Mouse (Mus musculus): ENCODE data around the gene Olfr78. TPM values are rescaled to one million over a fixed set of nuclear protein-coding genes. Genes with fewer than 3 reads are reported as not detected.

Olfr78 gene
- not detected in 2 replicates for polyA plus RNA-seq (2014; fragmentation: Nextera tagmentation; extraction: Ambion mirVana)

- 70% methylated on average over 4 of the region's 4 CpGs for WGBS
- DNase-seq (no peak), ATAC-seq (ENCODE audit: low FRiP score, low TSS enrichment) (no peak)
- Histone ChIP-seq H3K36me3 (ENCODE audit: control insufficient read depth, insufficient read depth, low read length) (no peaks in the 10 kb centered on the region), H3K9ac (replicated peaks; ENCODE audit: low read length) (no peak within 1 kb of the TSS), H3K4me1 (ENCODE audit: control insufficient read depth, insufficient read depth, low read length) (no peaks in the 10 kb centered on the region), H3K9me3 (ENCODE audit: control insufficient read depth, low read length) (no peaks in the 10 kb centered on the region), H3K27me3 (ENCODE audit: control insufficient read depth, insufficient read depth, low read length) (no peaks in the 10 kb centered on the region), H3K27ac (replicated peaks; ENCODE audit: low read depth, low read length) (no peak within 1 kb of the TSS), H3K4me2 (ENCODE audit: low read length) (no peak within 1 kb of the TSS), H3K4me3 (replicated peaks; ENCODE audit: low read depth, low read length) (no peak within 1 kb of the TSS)
Measured at GRCm38 (mm10) chr7:102759266-102759665, at the start of gene Olfr78, which contains the start of gene Olfr560. Gene Olfr78 (minus strand): TSS chr7:102759471. Gene Olfr560 (minus strand): TSS chr7:102759366.

- no peaks in the 10 kb centered on the region for H3K36me3 ChIP-seq (ENCODE audit: control insufficient read depth, insufficient read depth, low read length)
- no peak within 1 kb of the TSS for H3K4me2 ChIP-seq (ENCODE audit: low read length)
- no peak within 1 kb of the TSS for H3K9ac ChIP-seq (replicated peaks; ENCODE audit: low read length)
- no peak within 1 kb of the TSS for H3K4me3 ChIP-seq (replicated peaks; ENCODE audit: low read depth, low read length)
- no peaks in the 10 kb centered on the region for H3K9me3 ChIP-seq (ENCODE audit: control insufficient read depth, low read length)
- ATAC-seq (ENCODE audit: low FRiP score, low TSS enrichment) (no peak), DNase-seq (no peak)
- no peaks in the 10 kb centered on the region for H3K27me3 ChIP-seq (ENCODE audit: control insufficient read depth, insufficient read depth, low read length)
- H3K27ac ChIP-seq (replicated peaks; ENCODE audit: low read depth, low read length) = no peak within 1 kb of the TSS
- H3K4me1 ChIP-seq (ENCODE audit: control insufficient read depth, insufficient read depth, low read length) = no peaks in the 10 kb centered on the region
Measured at GRCm38 (mm10) chr7:102803180-102803579, 43.9 kb upstream of the Olfr78 start, which contains the start of gene Olfr564. Gene Olfr564 (plus strand): TSS chr7:102803480.

- no peak within 1 kb of the TSS for H3K4me3 ChIP-seq (replicated peaks; ENCODE audit: low read depth, low read length)
- H3K4me2 ChIP-seq (ENCODE audit: low read length) = no peak within 1 kb of the TSS
- no peaks in the 10 kb centered on the region for H3K4me1 ChIP-seq (ENCODE audit: control insufficient read depth, insufficient read depth, low read length)
- no peak within 1 kb of the TSS for H3K9ac ChIP-seq (replicated peaks; ENCODE audit: low read length)
- no peaks in the 10 kb centered on the region for H3K27me3 ChIP-seq (ENCODE audit: control insufficient read depth, insufficient read depth, low read length)
- no peak within 1 kb of the TSS for H3K27ac ChIP-seq (replicated peaks; ENCODE audit: low read depth, low read length)
- DNase-seq (no peak), ATAC-seq (ENCODE audit: low FRiP score, low TSS enrichment) (no peak)
- H3K9me3 ChIP-seq (ENCODE audit: control insufficient read depth, low read length) = no peaks in the 10 kb centered on the region
- WGBS = 86% methylated on average over 2 of the region's 2 CpGs
- H3K36me3 ChIP-seq (ENCODE audit: control insufficient read depth, insufficient read depth, low read length) = no peaks in the 10 kb centered on the region
Measured at GRCm38 (mm10) chr7:102770921-102771320, 11.7 kb upstream of the Olfr78 start, which contains the start of gene Olfr561. Gene Olfr561 (plus strand): TSS chr7:102771221.

GRCm38 (mm10) chr7:102752086-102752485 lies 7.2 kb downstream of the Olfr78 start:
- WGBS = 13% methylated on average over 1 of the region's 1 CpGs
- Histone ChIP-seq H3K4me3 (replicated peaks; ENCODE audit: low read depth, low read length) (no peak overlapping the region), H3K4me2 (ENCODE audit: low read length) (no peak overlapping the region), H3K9ac (replicated peaks; ENCODE audit: low read length) (no peak overlapping the region), H3K27me3 (ENCODE audit: control insufficient read depth, insufficient read depth, low read length) (no peaks in the 10 kb centered on the region), H3K36me3 (ENCODE audit: control insufficient read depth, insufficient read depth, low read length) (no peaks in the 10 kb centered on the region), H3K27ac (replicated peaks; ENCODE audit: low read depth, low read length) (no peak overlapping the region), H3K9me3 (ENCODE audit: control insufficient read depth, low read length) (no peaks in the 10 kb centered on the region), H3K4me1 (ENCODE audit: control insufficient read depth, insufficient read depth, low read length) (no peaks in the 10 kb centered on the region)
- DNase-seq = no peak
- ATAC-seq (ENCODE audit: low FRiP score, low TSS enrichment) = no peak

GRCm38 (mm10) chr7:102737705-102738104 lies 21.6 kb downstream of the Olfr78 start:
- Histone ChIP-seq H3K27ac (replicated peaks; ENCODE audit: low read depth, low read length) (no peak overlapping the region), H3K4me1 (ENCODE audit: control insufficient read depth, insufficient read depth, low read length) (no peaks in the 10 kb centered on the region), H3K4me3 (replicated peaks; ENCODE audit: low read depth, low read length) (no peak overlapping the region), H3K36me3 (ENCODE audit: control insufficient read depth, insufficient read depth, low read length) (no peaks in the 10 kb centered on the region), H3K27me3 (ENCODE audit: control insufficient read depth, insufficient read depth, low read length) (no peaks in the 10 kb centered on the region), H3K9ac (replicated peaks; ENCODE audit: low read length) (no peak overlapping the region), H3K4me2 (ENCODE audit: low read length) (no peak overlapping the region), H3K9me3 (ENCODE audit: control insufficient read depth, low read length) (no peaks in the 10 kb centered on the region)
- ATAC-seq (ENCODE audit: low FRiP score, low TSS enrichment) = no peak
- DNase-seq = no peak
- 65% methylated on average over 2 of the region's 2 CpGs for WGBS

- H3K4me3 ChIP-seq (replicated peaks; ENCODE audit: low read depth, low read length) = no peak overlapping the region
- H3K4me2 ChIP-seq (ENCODE audit: low read length) = no peak overlapping the region
- WGBS = 86% methylated on average over 1 of the region's 1 CpGs
- peak; percentile 31; the same call in 1 of the 2 replicates for ATAC-seq (ENCODE audit: low FRiP score, low TSS enrichment)
- no peak overlapping the region for H3K27ac ChIP-seq (replicated peaks; ENCODE audit: low read depth, low read length)
- H3K27me3 ChIP-seq (ENCODE audit: control insufficient read depth, insufficient read depth, low read length) = no peaks in the 10 kb centered on the region
- H3K36me3 ChIP-seq (ENCODE audit: control insufficient read depth, insufficient read depth, low read length) = no peaks in the 10 kb centered on the region
- no peak for DNase-seq
- H3K9me3 ChIP-seq (ENCODE audit: control insufficient read depth, low read length) = no peaks in the 10 kb centered on the region
- H3K4me1 ChIP-seq (ENCODE audit: control insufficient read depth, insufficient read depth, low read length) = no peaks in the 10 kb centered on the region
- H3K9ac ChIP-seq (replicated peaks; ENCODE audit: low read length) = no peak overlapping the region
Measured at GRCm38 (mm10) chr7:102733793-102734192, 25.5 kb downstream of the Olfr78 start.

- Histone ChIP-seq H3K27me3 (ENCODE audit: control insufficient read depth, insufficient read depth, low read length) (no peaks in the 10 kb centered on the region), H3K4me3 (replicated peaks; ENCODE audit: low read depth, low read length) (no peak within 1 kb of the TSS), H3K36me3 (ENCODE audit: control insufficient read depth, insufficient read depth, low read length) (no peaks in the 10 kb centered on the region), H3K4me1 (ENCODE audit: control insufficient read depth, insufficient read depth, low read length) (no peaks in the 10 kb centered on the region), H3K9ac (replicated peaks; ENCODE audit: low read length) (no peak within 1 kb of the TSS), H3K27ac (replicated peaks; ENCODE audit: low read depth, low read length) (no peak within 1 kb of the TSS), H3K4me2 (ENCODE audit: low read length) (no peak within 1 kb of the TSS), H3K9me3 (ENCODE audit: control insufficient read depth, low read length) (no peaks in the 10 kb centered on the region)
- DNase-seq (no peak), ATAC-seq (ENCODE audit: low FRiP score, low TSS enrichment) (no peak)
Measured at GRCm38 (mm10) chr7:102727391-102727790, 31.9 kb downstream of the Olfr78 start, which contains the start of gene Olfr559. Gene Olfr559 (minus strand): TSS chr7:102727491.

GRCm38 (mm10) chr7:102718970-102719369 lies 40.3 kb downstream of the Olfr78 start, which contains the start of gene Olfr33:
Gene Olfr33 (minus strand): TSS chr7:102719070.
- ATAC-seq (ENCODE audit: low FRiP score, low TSS enrichment) = no peak
- Histone ChIP-seq H3K9me3 (ENCODE audit: control insufficient read depth, low read length) (no peaks in the 10 kb centered on the region), H3K27me3 (ENCODE audit: control insufficient read depth, insufficient read depth, low read length) (no peaks in the 10 kb centered on the region), H3K4me1 (ENCODE audit: control insufficient read depth, insufficient read depth, low read length) (no peaks in the 10 kb centered on the region), H3K27ac (replicated peaks; ENCODE audit: low read depth, low read length) (no peak within 1 kb of the TSS), H3K36me3 (ENCODE audit: control insufficient read depth, insufficient read depth, low read length) (no peaks in the 10 kb centered on the region), H3K4me2 (ENCODE audit: low read length) (no peak within 1 kb of the TSS), H3K4me3 (replicated peaks; ENCODE audit: low read depth, low read length) (no peak within 1 kb of the TSS), H3K9ac (replicated peaks; ENCODE audit: low read length) (no peak within 1 kb of the TSS)
- no peak for DNase-seq
- 54% methylated on average over 1 of the region's 1 CpGs for whole genome bisulfite sequencing

- ATAC-seq (ENCODE audit: low FRiP score, low TSS enrichment) = no peak
- no peak for DNase-seq
- H3K36me3 ChIP-seq (ENCODE audit: control insufficient read depth, insufficient read depth, low read length) = no peaks in the 10 kb centered on the region
- no peaks in the 10 kb centered on the region for H3K4me1 ChIP-seq (ENCODE audit: control insufficient read depth, insufficient read depth, low read length)
- no peak within 1 kb of the TSS for H3K4me3 ChIP-seq (replicated peaks; ENCODE audit: low read depth, low read length)
- no peak within 1 kb of the TSS for H3K27ac ChIP-seq (replicated peaks; ENCODE audit: low read depth, low read length)
- no peaks in the 10 kb centered on the region for H3K27me3 ChIP-seq (ENCODE audit: control insufficient read depth, insufficient read depth, low read length)
- no peak within 1 kb of the TSS for H3K9ac ChIP-seq (replicated peaks; ENCODE audit: low read length)
- H3K9me3 ChIP-seq (ENCODE audit: control insufficient read depth, low read length) = no peaks in the 10 kb centered on the region
- H3K4me2 ChIP-seq (ENCODE audit: low read length) = no peak within 1 kb of the TSS
Measured at GRCm38 (mm10) chr7:102701915-102702314, 57.4 kb downstream of the Olfr78 start, which contains the start of gene Olfr558. Gene Olfr558 (plus strand): TSS chr7:102702215.
